Mouse (Mus musculus) forebrain, embryonic 10.5 days (tissue): Measurements from ENCODE around the gene Capn15. TPM values are rescaled to one million over a fixed set of nuclear protein-coding genes. Genes with fewer than 3 reads are reported as not detected.

ENCODE experiments used
- polyA plus RNA-seq: library from polyadenylated mRNA; unstranded; fragments of >200 nt; fragmentation: Nextera tagmentation; extraction: Ambion mirVana; gene quantifications from 2 replicates; pipeline ENCODE4 v1.2.1, GENCODE M21; 2016

The Capn15 gene
- polyA plus RNA-seq, 1 experiment from 2014 or later = 31.8 TPM

Other genes starting within 250 kb of the Capn15 start
- not detected in 2 replicates for gene Mslnl, start 249.8 kb downstream of the Capn15 start, polyA plus RNA-seq
- not detected in 2 replicates for gene Msln, start 231.4 kb downstream of the Capn15 start, polyA plus RNA-seq
- gene Narfl, start 212.0 kb downstream of the Capn15 start, polyA plus RNA-seq = 24.9 and 26.1 TPM in 2 replicates
- 74.4 and 76.0 TPM in 2 replicates for gene Haghl, start 200.1 kb downstream of the Capn15 start, polyA plus RNA-seq
- gene Ccdc78, start 199.2 kb downstream of the Capn15 start, polyA plus RNA-seq = 1.4 and 1.5 TPM in 2 replicates
- 68.4 and 79.1 TPM in 2 replicates for gene Fam173a, start 192.9 kb downstream of the Capn15 start, polyA plus RNA-seq
- gene AC134908.4, start 190.1 kb downstream of the Capn15 start, polyA plus RNA-seq = 2.4 and 4.0 TPM in 2 replicates
- 197 and 204 TPM in 2 replicates for gene Metrn, start 188.7 kb downstream of the Capn15 start, polyA plus RNA-seq
- 7.2 and 7.3 TPM in 2 replicates for gene Fbxl16, start 176.7 kb downstream of the Capn15 start, polyA plus RNA-seq
- 29.6 and 34.0 TPM in 2 replicates for gene Wdr24, start 162.2 kb downstream of the Capn15 start, polyA plus RNA-seq
- 53.9 and 58.7 TPM in 2 replicates for gene Jmjd8, start 156.9 kb downstream of the Capn15 start, polyA plus RNA-seq
- gene Stub1, start 152.4 kb downstream of the Capn15 start, polyA plus RNA-seq = 403 TPM in 2 replicates
- 0.93 and 1.3 TPM in 2 replicates for gene Rhbdl1, start 148.5 kb downstream of the Capn15 start, polyA plus RNA-seq
- 1.7 and 2.3 TPM in 2 replicates for gene Gm20683, start 144.0 kb downstream of the Capn15 start, polyA plus RNA-seq
- 28.0 and 31.2 TPM in 2 replicates for gene Rhot2, start 140.9 kb downstream of the Capn15 start, polyA plus RNA-seq
- gene Wdr90, start 124.3 kb downstream of the Capn15 start, polyA plus RNA-seq = 63.3 and 73.0 TPM in 2 replicates
- gene Mcrip2, start 117.0 kb downstream of the Capn15 start, polyA plus RNA-seq = 20.0 and 21.9 TPM in 2 replicates
- gene Mettl26, start 110.7 kb downstream of the Capn15 start, polyA plus RNA-seq = 76.7 and 79.1 TPM in 2 replicates
- 4.0 and 4.2 TPM in 2 replicates for gene Wfikkn1, start 104.9 kb downstream of the Capn15 start, polyA plus RNA-seq
- gene Rab40c, start 66.1 kb downstream of the Capn15 start, polyA plus RNA-seq = 29.4 and 30.9 TPM in 2 replicates
- gene Pigq, start 40.9 kb downstream of the Capn15 start, polyA plus RNA-seq = 68.4 and 75.6 TPM in 2 replicates
- 0.89 TPM in 1 of 2 replicates, not detected in the other for gene Nhlrc4, start 40.8 kb downstream of the Capn15 start, polyA plus RNA-seq
- 0.09 and 0.14 TPM in 2 replicates for gene A930017K11Rik, start 33.2 kb downstream of the Capn15 start, polyA plus RNA-seq
- 21.0 and 22.3 TPM in 2 replicates for gene Rab11fip3, start 83.8 kb upstream of the Capn15 start, polyA plus RNA-seq
- gene Decr2, start 104.5 kb upstream of the Capn15 start, polyA plus RNA-seq = 23.5 and 24.7 TPM in 2 replicates
- 126 and 138 TPM in 2 replicates for gene Nme4, start 109.8 kb upstream of the Capn15 start, polyA plus RNA-seq
- 1.7 and 1.8 TPM in 2 replicates for gene Tmem8, start 127.5 kb upstream of the Capn15 start, polyA plus RNA-seq
- 318 and 342 TPM in 2 replicates for gene Mrpl28, start 137.7 kb upstream of the Capn15 start, polyA plus RNA-seq
- gene Axin1, start 152.9 kb upstream of the Capn15 start, polyA plus RNA-seq = 8.4 and 10.5 TPM in 2 replicates
- gene Pdia2, start 213.3 kb upstream of the Capn15 start, polyA plus RNA-seq = 1.5 and 1.9 TPM in 2 replicates
- gene Rgs11, start 217.2 kb upstream of the Capn15 start, polyA plus RNA-seq = 1.1 and 2.1 TPM in 2 replicates
- gene Arhgdig, start 222.0 kb upstream of the Capn15 start, polyA plus RNA-seq = 6.6 and 6.7 TPM in 2 replicates